Mouse (Mus musculus): ENCODE results near the gene Atp2b2. TPM values are rescaled to one million over a fixed set of nuclear protein-coding genes. Genes with fewer than 3 reads are reported as not detected.
A peak's percentile ranks its signal among the peaks of the same experiment; 100 is the strongest.

Gene Atp2b2
- polyA plus RNA-seq, 1 experiment from 2014 or later, result 0.25 TPM

DNA sequence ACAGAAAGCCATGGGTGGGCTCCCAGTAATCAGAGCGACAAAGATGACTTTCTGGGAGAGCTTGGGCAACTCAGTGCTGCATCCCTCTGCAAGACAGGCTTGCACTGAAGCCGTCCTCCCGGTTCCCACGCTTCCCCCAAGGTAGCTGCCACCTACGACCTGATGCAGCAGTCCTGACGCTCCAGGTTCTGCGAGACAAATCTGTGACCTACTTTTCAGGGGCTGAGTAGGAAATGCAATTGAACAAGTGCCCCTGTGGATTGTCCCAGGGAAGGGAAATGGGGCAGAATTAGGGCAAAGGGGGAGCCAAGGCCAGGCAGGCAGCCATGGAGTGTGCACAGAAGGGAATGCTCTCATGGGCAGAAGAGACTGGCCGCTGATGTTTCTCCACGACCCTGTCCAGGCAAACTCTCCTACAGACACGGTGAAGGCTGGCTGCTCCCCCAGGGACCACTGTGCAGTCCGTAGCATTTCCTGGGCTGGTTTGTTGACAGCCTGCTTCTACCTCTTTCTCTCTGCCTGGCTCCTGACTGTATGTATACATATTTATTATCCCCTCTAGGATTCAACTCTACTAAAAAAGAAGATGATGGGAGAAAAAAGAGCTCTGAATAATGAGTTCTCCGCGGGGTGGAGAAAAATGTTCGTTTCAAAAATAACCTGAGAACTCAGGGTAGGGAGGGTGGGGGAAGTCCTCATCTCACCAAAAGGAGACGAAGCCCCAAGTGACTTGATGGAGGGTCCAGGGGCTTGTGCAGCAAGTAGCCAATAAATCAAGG lies 15.8 kb upstream of the Atp2b2 start:
- H3K4me3 ChIP-seq (replicated peaks), result no peak overlapping the region
- peaks cover 4% of the 10 kb centered on the region; the same call in 1 of the 2 replicates for H3K4me1 ChIP-seq (replicated peaks)
- ATAC-seq (ENCODE audit: insufficient number of reproducible peaks, insufficient read depth, low FRiP score, low TSS enrichment, low read depth), result no peak
- WGBS, result 70% methylated on average over 15 of the region's 15 CpGs
- H3K27me3 ChIP-seq, result peaks cover 19% of the 10 kb centered on the region; the same call in 1 of the 2 replicates
- H3K27ac ChIP-seq, result no peak overlapping the region
- H3K4me2 ChIP-seq, result no peak overlapping the region
- H3K9ac ChIP-seq (replicated peaks), result no peak overlapping the region
- no peaks in the 10 kb centered on the region for H3K36me3 ChIP-seq
- H3K9me3 ChIP-seq, result no peaks in the 10 kb centered on the region

DNA sequence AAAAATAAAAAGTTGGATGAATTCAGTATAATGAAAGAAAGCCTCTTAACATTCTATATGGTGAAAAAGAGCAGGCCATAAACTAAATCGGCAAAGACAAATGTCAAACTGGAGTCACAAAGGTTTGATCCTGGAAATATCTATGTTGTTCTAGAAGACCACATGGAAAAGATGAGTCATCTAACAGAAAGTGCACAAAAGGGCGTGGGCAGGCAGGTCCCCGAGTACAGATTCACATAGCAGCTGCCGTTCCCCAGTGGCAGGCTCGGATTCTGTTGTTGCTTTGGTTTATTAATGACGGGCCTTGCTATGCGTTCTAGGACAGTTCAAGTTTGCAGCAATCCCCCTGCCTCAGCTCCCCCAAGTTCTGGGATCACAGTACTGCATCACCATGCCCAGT lies 12.9 kb upstream of the Atp2b2 start:
- no peak overlapping the region for H3K4me3 ChIP-seq (replicated peaks)
- 79% methylated on average over 7 of the region's 7 CpGs for WGBS

DNA sequence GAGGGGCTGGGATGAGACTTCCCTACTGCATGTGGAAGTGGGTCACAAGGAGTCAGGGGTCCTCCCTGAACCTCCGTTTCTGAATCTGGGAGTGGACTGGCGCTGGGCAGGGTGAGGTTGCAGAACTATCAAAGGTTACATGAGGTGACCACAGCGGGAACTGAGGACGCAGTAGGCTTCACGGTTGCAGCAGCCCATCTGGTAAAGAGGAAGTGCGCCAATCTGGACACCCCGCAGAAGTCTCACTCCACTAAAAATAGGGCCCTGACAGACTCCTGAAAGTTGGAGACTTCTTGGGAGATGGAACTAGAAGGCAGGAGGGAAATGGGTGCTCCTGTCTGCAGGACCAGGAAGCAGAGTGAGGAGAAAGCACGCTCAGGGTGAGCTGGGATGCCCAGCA lies 2.5 kb upstream of the Atp2b2 start:
- 76% methylated on average over 8 of the region's 8 CpGs for WGBS
- Histone ChIP-seq H3K27me3 (peaks cover 58% of the 10 kb centered on the region), H3K4me1 (replicated peaks) (peaks cover 10% of the 10 kb centered on the region)

More for the DNA sequence above, 12.9 kb upstream of the Atp2b2 start:
- Histone ChIP-seq H3K4me2 (no peak overlapping the region), H3K36me3 (no peaks in the 10 kb centered on the region), H3K4me1 (replicated peaks) (no peaks in the 10 kb centered on the region), H3K9me3 (no peaks in the 10 kb centered on the region), H3K27ac (no peak overlapping the region), H3K27me3 (peaks cover 19% of the 10 kb centered on the region; the same call in 1 of the 2 replicates), H3K9ac (replicated peaks) (no peak overlapping the region)
- ATAC-seq (ENCODE audit: insufficient number of reproducible peaks, insufficient read depth, low FRiP score, low TSS enrichment, low read depth), result no peak

DNA sequence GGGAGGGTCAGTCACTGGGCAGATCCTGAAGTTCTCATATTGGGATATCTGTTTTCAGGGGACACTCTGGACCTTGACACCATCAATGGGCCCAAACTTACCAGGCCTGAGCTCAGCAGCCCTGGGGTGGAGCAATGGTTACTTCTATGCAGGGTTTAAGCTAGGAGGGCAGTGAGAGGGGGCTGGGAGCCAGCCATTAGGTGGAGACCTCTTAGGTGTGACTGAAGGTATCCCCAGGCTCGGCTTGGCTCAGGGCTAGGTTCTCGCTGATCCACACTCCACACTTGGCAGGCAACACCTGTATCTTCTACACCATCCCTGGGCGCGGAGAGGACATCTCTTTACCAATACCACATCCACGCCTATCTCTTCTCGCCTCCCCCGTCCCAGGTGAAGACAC lies 423 bp upstream of the Atp2b2 start:
- no peak overlapping the region for H3K4me2 ChIP-seq
- peaks cover 78% of the 10 kb centered on the region for H3K27me3 ChIP-seq
- WGBS, result 87% methylated on average over 7 of the region's 7 CpGs
- peaks cover 10% of the 10 kb centered on the region for H3K4me1 ChIP-seq (replicated peaks)
- H3K36me3 ChIP-seq, result no peaks in the 10 kb centered on the region
- no peak overlapping the region for H3K9ac ChIP-seq (replicated peaks)
- ATAC-seq (ENCODE audit: insufficient number of reproducible peaks, insufficient read depth, low FRiP score, low TSS enrichment, low read depth), result no peak
- no peak overlapping the region for H3K27ac ChIP-seq
- no peaks in the 10 kb centered on the region for H3K9me3 ChIP-seq
- H3K4me3 ChIP-seq (replicated peaks), result no peak overlapping the region

More for the DNA sequence above, 2.5 kb upstream of the Atp2b2 start:
- H3K36me3 ChIP-seq, result no peaks in the 10 kb centered on the region
- H3K9ac ChIP-seq (replicated peaks), result no peak overlapping the region
- no peak overlapping the region for H3K4me3 ChIP-seq (replicated peaks)
- no peaks in the 10 kb centered on the region for H3K9me3 ChIP-seq
- ATAC-seq (ENCODE audit: insufficient number of reproducible peaks, insufficient read depth, low FRiP score, low TSS enrichment, low read depth), result no peak
- H3K27ac ChIP-seq, result no peak overlapping the region
- no peak overlapping the region for H3K4me2 ChIP-seq

DNA sequence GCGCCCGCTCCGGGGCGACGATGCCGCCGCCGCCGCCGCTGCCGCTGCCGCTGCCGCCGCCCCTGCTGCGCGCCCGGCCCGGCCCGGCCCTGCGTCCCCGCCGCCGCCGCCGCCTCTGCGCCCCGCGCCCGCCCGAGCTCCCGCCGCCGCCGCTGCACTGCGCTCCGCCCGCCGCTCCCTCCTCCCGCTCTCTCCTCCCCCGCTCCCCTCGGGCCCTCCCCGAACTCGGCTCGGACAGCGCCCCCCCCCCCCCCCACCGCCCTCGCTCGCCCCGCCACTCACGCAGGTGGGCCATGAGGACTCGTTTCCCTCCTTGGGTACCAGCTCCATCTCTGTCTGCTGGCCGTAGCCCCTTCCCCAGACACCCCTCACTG lies 515 bp downstream of the Atp2b2 start:
- Histone ChIP-seq H3K4me1 (replicated peaks) (peaks cover 10% of the 10 kb centered on the region), H3K9me3 (no peaks in the 10 kb centered on the region), H3K4me3 (replicated peaks) (peak overlapping the region; percentile 49), H3K27me3 (peaks cover 83% of the 10 kb centered on the region), H3K9ac (replicated peaks) (peak overlapping the region; percentile 48), H3K4me2 (peak overlapping the region; percentile 88), H3K36me3 (no peaks in the 10 kb centered on the region), H3K27ac (no peak overlapping the region)
- ATAC-seq (ENCODE audit: insufficient number of reproducible peaks, insufficient read depth, low FRiP score, low TSS enrichment, low read depth), result no peak
- WGBS, result 5% methylated on average over 5 of the region's 52 CpGs

DNA sequence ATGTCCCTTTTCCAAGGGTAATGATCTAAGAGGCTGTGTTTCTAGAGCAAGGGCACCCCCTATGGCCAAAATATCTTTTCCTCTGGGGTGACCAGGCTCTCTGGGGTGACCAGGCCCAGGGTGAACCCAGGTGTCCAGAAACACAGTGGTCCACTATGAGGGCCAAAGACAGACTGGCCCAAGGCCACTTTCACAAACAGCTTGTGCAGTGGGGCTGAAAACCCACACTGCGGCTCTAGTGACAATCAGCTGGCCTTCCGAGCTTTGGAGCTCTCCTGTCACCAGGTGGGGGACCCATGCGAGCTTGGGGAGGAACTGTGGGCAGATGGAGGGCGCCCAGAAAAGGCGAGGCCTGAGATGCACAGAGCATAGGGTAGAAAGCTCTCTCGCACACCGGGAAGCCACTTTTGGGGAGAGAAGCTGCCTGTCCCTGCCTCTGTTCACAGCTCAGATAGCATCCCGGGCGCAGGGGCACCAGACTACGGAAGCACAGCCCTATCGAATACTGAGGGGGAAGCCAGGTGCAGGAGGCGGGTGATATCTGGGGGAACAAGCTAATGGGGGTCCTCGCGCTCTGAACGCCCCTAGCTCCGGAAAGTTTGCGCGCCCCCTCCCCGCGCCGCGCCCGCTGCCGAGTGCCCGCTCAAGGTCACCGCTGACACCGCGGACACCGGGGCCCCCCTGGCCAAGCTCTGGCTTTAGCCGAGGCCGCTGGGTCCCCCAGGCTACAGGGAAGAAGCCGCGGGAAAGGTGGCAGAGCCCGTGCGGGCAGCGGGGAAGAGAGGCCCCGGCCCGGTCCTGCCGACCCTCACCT lies 1.1 kb downstream of the Atp2b2 start:
- H3K4me3 ChIP-seq (replicated peaks), result peak overlapping the region; percentile 49
- peaks cover 89% of the 10 kb centered on the region for H3K27me3 ChIP-seq
- ATAC-seq (ENCODE audit: insufficient number of reproducible peaks, insufficient read depth, low FRiP score, low TSS enrichment, low read depth), result no peak
- H3K9ac ChIP-seq (replicated peaks), result peak overlapping the region; percentile 48
- peak overlapping the region; percentile 88 for H3K4me2 ChIP-seq
- H3K36me3 ChIP-seq, result no peaks in the 10 kb centered on the region
- no peaks in the 10 kb centered on the region for H3K9me3 ChIP-seq
- no peak overlapping the region for H3K27ac ChIP-seq
- 2% methylated on average over 37 of the region's 39 CpGs for whole genome bisulfite sequencing
- H3K4me1 ChIP-seq (replicated peaks), result peaks cover 10% of the 10 kb centered on the region

DNA sequence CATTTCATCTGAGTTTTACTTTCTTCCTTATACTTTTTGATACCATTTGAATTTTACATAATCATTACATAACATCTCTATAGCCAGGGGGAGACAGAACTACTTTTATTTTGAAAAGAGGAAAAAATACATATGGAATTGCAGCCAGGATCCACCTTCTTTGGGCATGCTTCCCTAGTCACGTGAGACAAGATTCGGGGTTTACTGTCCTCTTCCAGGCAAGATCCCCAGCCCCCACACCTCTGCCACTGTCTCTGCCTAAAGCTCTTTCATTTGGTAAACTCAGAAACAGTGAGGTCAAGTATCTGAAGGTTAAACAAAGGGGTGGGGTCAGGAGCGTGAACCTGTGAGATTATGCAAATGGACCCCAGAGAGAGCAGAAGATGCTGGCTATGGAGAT lies 6.7 kb downstream of the Atp2b2 start:
- Histone ChIP-seq H3K9ac (replicated peaks) (no peak overlapping the region), H3K27me3 (peaks cover 49% of the 10 kb centered on the region), H3K36me3 (no peaks in the 10 kb centered on the region), H3K9me3 (no peaks in the 10 kb centered on the region), H3K4me1 (replicated peaks) (no peaks in the 10 kb centered on the region), H3K4me3 (replicated peaks) (no peak overlapping the region), H3K27ac (no peak overlapping the region), H3K4me2 (no peak overlapping the region)
- WGBS, result 68% methylated on average over 3 of the region's 3 CpGs
- no peak for ATAC-seq (ENCODE audit: insufficient number of reproducible peaks, insufficient read depth, low FRiP score, low TSS enrichment, low read depth)

DNA sequence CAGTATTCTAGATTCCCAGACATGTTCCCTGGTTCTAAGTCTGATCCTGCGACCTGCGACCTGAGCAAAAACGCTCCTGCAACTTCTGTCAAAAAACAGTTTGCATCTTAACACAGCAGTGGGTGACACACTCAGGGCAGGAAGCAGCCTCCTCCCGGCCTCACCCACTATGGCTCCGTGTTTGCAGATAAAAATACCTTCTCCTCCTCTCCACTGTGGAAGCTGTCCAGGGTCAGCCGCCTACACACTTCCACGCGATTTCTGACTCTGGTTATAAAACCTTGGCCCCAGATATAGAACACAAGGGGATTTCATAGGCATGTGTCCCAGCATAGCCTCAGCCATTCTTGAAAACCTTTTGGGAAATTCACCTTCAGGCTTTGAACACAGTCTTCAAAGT lies 9.6 kb downstream of the Atp2b2 start:
- ATAC-seq (ENCODE audit: insufficient number of reproducible peaks, insufficient read depth, low FRiP score, low TSS enrichment, low read depth), result no peak
- no peak overlapping the region for H3K9ac ChIP-seq (replicated peaks)
- H3K27ac ChIP-seq, result no peak overlapping the region
- H3K4me2 ChIP-seq, result no peak overlapping the region
- no peak overlapping the region for H3K4me3 ChIP-seq (replicated peaks)
- no peaks in the 10 kb centered on the region for H3K4me1 ChIP-seq (replicated peaks)
- no peaks in the 10 kb centered on the region for H3K36me3 ChIP-seq
- 80% methylated on average over 8 of the region's 8 CpGs for WGBS
- peaks cover 29% of the 10 kb centered on the region for H3K27me3 ChIP-seq
- H3K9me3 ChIP-seq, result no peaks in the 10 kb centered on the region

DNA sequence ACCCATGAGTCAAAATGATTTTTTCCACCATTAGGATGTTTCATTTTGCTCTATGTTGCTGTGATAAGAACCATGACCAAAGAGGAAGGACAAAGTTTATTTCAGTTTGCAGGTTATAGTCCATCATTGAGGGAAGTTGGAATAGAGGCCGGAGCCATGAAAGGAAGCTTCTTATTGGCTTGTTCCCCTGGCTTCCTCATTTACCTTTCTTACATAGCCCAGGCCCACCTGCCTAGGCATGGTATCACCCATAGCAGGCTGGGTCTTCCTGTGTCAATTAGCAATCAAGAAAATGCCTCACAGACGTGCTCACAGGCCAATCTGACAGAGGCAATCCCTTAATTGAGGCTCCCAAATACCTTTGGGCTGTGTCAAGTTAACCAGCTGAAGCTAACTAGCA lies 18.6 kb downstream of the Atp2b2 start:
- Histone ChIP-seq H3K27ac (no peak overlapping the region), H3K9me3 (no peaks in the 10 kb centered on the region), H3K9ac (replicated peaks) (no peak overlapping the region), H3K4me3 (replicated peaks) (no peak overlapping the region), H3K4me1 (replicated peaks) (no peaks in the 10 kb centered on the region), H3K27me3 (peaks cover 22% of the 10 kb centered on the region), H3K4me2 (no peak overlapping the region), H3K36me3 (no peaks in the 10 kb centered on the region)
- 62% methylated on average over 2 of the region's 2 CpGs for WGBS
- no peak for ATAC-seq (ENCODE audit: insufficient number of reproducible peaks, insufficient read depth, low FRiP score, low TSS enrichment, low read depth)

DNA sequence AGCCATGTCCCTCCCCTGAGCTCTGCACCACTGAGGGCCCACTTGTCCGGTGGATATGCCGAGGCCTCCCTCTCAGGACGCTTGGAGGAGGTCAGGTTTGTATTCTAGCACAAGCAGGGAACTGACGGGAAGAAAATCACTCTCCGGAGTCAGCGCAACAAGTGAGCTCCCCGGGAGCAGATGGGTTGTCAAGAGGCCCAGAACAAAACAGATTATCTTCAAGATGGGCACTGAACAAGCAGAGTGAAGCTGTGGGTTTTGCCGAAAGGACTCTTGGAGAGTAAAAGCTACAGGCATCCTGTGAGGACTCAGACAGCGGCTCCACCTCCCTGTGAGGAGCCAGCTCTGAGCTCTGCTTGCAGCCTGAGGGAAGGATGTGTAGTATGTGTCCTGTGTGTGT lies 20.3 kb downstream of the Atp2b2 start:
- WGBS, result 85% methylated on average over 9 of the region's 9 CpGs
- Histone ChIP-seq H3K9me3 (no peaks in the 10 kb centered on the region), H3K9ac (replicated peaks) (no peak overlapping the region), H3K36me3 (no peaks in the 10 kb centered on the region), H3K4me2 (no peak overlapping the region), H3K27ac (no peak overlapping the region), H3K4me1 (replicated peaks) (no peaks in the 10 kb centered on the region), H3K27me3 (peaks cover 32% of the 10 kb centered on the region), H3K4me3 (replicated peaks) (no peak overlapping the region)
- no peak for ATAC-seq (ENCODE audit: insufficient number of reproducible peaks, insufficient read depth, low FRiP score, low TSS enrichment, low read depth)

DNA sequence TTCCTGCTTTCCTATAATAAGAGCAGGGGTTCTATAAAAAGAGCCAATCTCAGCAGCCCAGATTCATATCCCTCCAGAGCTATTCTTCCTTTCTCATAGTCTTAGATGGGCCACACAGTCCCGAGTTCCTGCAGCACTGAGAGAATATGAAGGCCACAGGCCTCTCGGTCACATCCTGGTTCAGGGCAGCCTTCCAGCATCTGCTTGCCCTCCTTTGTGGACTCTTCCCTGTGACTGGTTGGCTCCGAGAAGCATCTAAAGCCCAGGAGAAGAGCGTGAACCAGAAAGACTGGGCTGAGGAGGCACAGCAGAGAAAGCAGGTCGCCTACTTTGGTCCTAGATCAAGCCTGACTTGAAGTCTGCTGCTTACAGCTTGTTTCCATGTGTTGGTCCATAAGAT lies 28.6 kb downstream of the Atp2b2 start:
- no peaks in the 10 kb centered on the region for H3K9me3 ChIP-seq
- no peak for ATAC-seq (ENCODE audit: insufficient number of reproducible peaks, insufficient read depth, low FRiP score, low TSS enrichment, low read depth)
- no peak overlapping the region for H3K4me3 ChIP-seq (replicated peaks)
- 68% methylated on average over 5 of the region's 5 CpGs for WGBS
- no peak overlapping the region for H3K4me2 ChIP-seq
- peaks cover 14% of the 10 kb centered on the region for H3K4me1 ChIP-seq (replicated peaks)
- H3K27ac ChIP-seq, result no peak overlapping the region
- no peaks in the 10 kb centered on the region for H3K36me3 ChIP-seq
- no peak overlapping the region for H3K9ac ChIP-seq (replicated peaks)
- peaks cover 64% of the 10 kb centered on the region for H3K27me3 ChIP-seq

All from limb, embryonic 12.5 days (tissue).